ENCODE assay signal across 1 mouse cellular context in genomic region chr12:25167504-25168212, GRCm38 (mm10).
A peak's percentile ranks its signal among the peaks of the same experiment; 100 is the strongest.
TF ChIP-seq lines count a peak whose summit lies in the region.

No protein-coding gene starts in this region.

TF ChIP-seq in CH12.LX, 34 proteins besides CTCF, POLR2A, EP300 and RAD21 (continued from another document):
- TF ChIP-seq TCF12 (IDR thresholded peaks at IDR 0.05; ENCODE audit: low read depth, low read length): peak; percentile 96
- TF ChIP-seq ZC3H11A (IDR thresholded peaks at IDR 0.05; ENCODE audit: low read depth, low read length): no peak
- TF ChIP-seq CHD1 (IDR thresholded peaks at IDR 0.05; ENCODE audit: low read depth, low read length): no peak
- no peak for TF ChIP-seq USF1 (IDR thresholded peaks at IDR 0.05; ENCODE audit: low read depth, low read length)
- TF ChIP-seq ZNF384 (IDR thresholded peaks at IDR 0.05; ENCODE audit: low read depth, low read length): no peak
